ENCODE assay signal across 8 mouse cellular contexts in the genomic region with DNA sequence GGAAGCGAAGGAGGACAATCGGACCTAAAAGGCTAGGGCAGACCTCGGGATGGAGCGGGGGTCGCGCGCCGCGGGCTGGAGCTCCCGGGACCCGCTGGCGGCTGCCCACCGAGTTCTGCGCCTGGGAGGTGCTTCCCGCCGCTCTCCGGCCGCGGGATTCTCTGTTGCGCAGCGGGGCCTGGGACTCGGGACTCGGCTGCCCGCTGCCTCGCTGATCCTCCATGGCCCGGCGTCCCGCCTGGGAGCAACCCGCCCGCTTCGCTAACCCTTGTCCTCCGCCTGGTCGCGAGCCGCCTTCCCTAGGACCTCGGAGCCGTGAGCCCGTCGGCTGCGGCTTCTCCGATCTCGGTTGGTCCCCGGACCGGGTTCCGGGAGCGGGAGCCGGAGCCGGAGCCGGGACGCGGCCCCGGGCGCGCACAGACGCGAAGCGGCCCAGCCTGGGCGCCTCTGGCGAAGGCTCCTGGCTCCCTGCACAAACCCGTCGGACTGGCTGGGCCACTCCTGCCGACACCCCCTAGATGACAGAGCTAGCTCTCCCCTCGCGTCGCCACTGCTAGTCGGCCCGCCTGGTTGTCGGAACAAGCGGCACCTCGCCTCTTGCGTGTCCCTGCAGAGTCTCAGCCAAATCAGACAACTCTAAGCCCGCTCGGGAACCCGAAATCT. TPM values are rescaled to one million over a fixed set of nuclear protein-coding genes. Genes with fewer than 3 reads are reported as not detected.
DNase-seq lines count a peak whose midpoint lies in the region; ATAC-seq and TF ChIP-seq lines count a peak whose summit lies in the region.

No protein-coding gene starts in this region.

- H3K9me3 ChIP-seq in heart, embryonic 10.5 days: no peaks in the 10 kb centered on the region
- no peaks in the 10 kb centered on the region for H3K9me3 ChIP-seq in midbrain, embryonic 12.5 days

- H3K27ac ChIP-seq in gastrocnemius, adult 2 months: 0 out of 2 replicates have a peak overlapping the region, but pooled peaks have one; percentile 20
- peak overlapping the region; percentile 70 for H3K27ac ChIP-seq in heart, embryonic 10.5 days
- peak overlapping the region; percentile 86 for H3K27ac ChIP-seq in midbrain, embryonic 12.5 days (replicated peaks)

- intact Hi-C loops in gastrocnemius, adult 2 months (cut with DNase I): no loop called here
- intact Hi-C loops in left cerebral cortex, postnatal 36 days (cut with DNase I): loop anchor here (10.0 kb wide), 1 partner anchor 907 kb away; no protein-coding TSS in a partner anchor

- no peak for TF ChIP-seq CTCF in gastrocnemius, adult 2 months (IDR thresholded peaks at IDR 0.05)

- peak; percentile 57 for ATAC-seq in midbrain, embryonic 12.5 days (ENCODE audit: low FRiP score, low read depth)

- peak overlapping the region; percentile 75 for H3K4me3 ChIP-seq in gastrocnemius, adult 2 months
- peak overlapping the region; percentile 62 for H3K4me3 ChIP-seq in heart, embryonic 10.5 days
- peak overlapping the region; percentile 46 for H3K4me3 ChIP-seq in midbrain, embryonic 12.5 days

- peak overlapping the region; percentile 59 for H3K4me2 ChIP-seq in midbrain, embryonic 12.5 days (replicated peaks)

- H3K27me3 ChIP-seq in heart, embryonic 10.5 days (ENCODE audit: insufficient read depth, poor library complexity, severe bottlenecking): peaks cover 93% of the 10 kb centered on the region
- peaks cover 88% of the 10 kb centered on the region for H3K27me3 ChIP-seq in midbrain, embryonic 12.5 days

- peaks cover 45% of the 10 kb centered on the region for H3K4me1 ChIP-seq in heart, embryonic 10.5 days
- H3K4me1 ChIP-seq in midbrain, embryonic 12.5 days: peaks cover 16% of the 10 kb centered on the region; the same call in 1 of the 2 replicates

- peak overlapping the region; percentile 68 for H3K9ac ChIP-seq in midbrain, embryonic 12.5 days (replicated peaks)

- no peaks in the 10 kb centered on the region for H3K36me3 ChIP-seq in heart, embryonic 10.5 days
- no peaks in the 10 kb centered on the region for H3K36me3 ChIP-seq in midbrain, embryonic 12.5 days

- peak; percentile 47 for DNase-seq in gastrocnemius, adult 2 months
- no peak for DNase-seq in gastrocnemius, adult 18-20 months (ENCODE audit: low spot score)
- peak; percentile 78 for DNase-seq in R1 (ENCODE audit: low read depth, low spot score)
- DNase-seq in heart, embryonic 10.5 days (ENCODE audit: low spot score): no peak
- DNase-seq in kidney, postnatal 14 days: peak; percentile 55
- DNase-seq in layer of hippocampus, postnatal 10 days (ENCODE audit: low spot score in 2 of 2): no peak
- no peak for DNase-seq in left cerebral cortex, postnatal 36 days (ENCODE audit: low spot score in 2 of 2)

- under 1% methylated on average over 74 of the region's 74 CpGs for WGBS in heart, embryonic 10.5 days
- WGBS in midbrain, embryonic 12.5 days: under 1% methylated on average over 66 of the region's 74 CpGs

RNA-seq across cellular contexts. Expression of gene Tfap2a, which starts 6.9 kb away (rescaled TPM):
- total RNA-seq in gastrocnemius, adult 2 months (2021): under 1 TPM in 1 of 2 experiments, not detected in 1; 0.06 TPM
- under 1 TPM in 1 of 2 experiments, not detected in 1; 0.07 TPM for total RNA-seq in gastrocnemius, adult 18-20 months (2021)
- 1.0 and 1.6 TPM in 2 replicates for polyA plus RNA-seq in heart, embryonic 10.5 days (2016; fragmentation: Nextera tagmentation; extraction: Ambion mirVana)
- 5.9 and 6.3 TPM in 2 replicates for polyA plus RNA-seq in midbrain, embryonic 12.5 days (2016; fragmentation: Nextera tagmentation; extraction: Ambion mirVana)
- total RNA-seq in layer of hippocampus, postnatal 10 days (2021): under 1 TPM; 0.38 to 0.48 TPM
- total RNA-seq in left cerebral cortex, postnatal 36 days (2021): under 1 TPM; 0.45 to 0.62 TPM

Comparison
In these comparisons a context has a peak if more than half of its experiments do, and no peak if none do; other contexts are left out.
1. DNase-seq: peak in gastrocnemius, adult 2 months (single experiment), R1 (single experiment) and kidney, postnatal 14 days (single experiment); none in gastrocnemius, adult 18-20 months (single experiment), heart, embryonic 10.5 days (single experiment), layer of hippocampus, postnatal 10 days (0 of 2) and left cerebral cortex, postnatal 36 days (0 of 2).
2. H3K27ac ChIP-seq: peak in every context shown above with its lines; median percentile 86 in midbrain, embryonic 12.5 days; 70 in heart, embryonic 10.5 days; 20 in gastrocnemius, adult 2 months.
3. Peak in every context shown above with its lines, with median percentiles within 50 percentile points of each other: H3K4me3 ChIP-seq.